Mouse (Mus musculus): ENCODE measurements around the gene Gm36210.
"Not testable (repeated sequence)": the region's sequence is repeated elsewhere in the genome, so short reads cannot be mapped to it uniquely, and the experiment has no call there.

Gene Gm36210

DNA sequence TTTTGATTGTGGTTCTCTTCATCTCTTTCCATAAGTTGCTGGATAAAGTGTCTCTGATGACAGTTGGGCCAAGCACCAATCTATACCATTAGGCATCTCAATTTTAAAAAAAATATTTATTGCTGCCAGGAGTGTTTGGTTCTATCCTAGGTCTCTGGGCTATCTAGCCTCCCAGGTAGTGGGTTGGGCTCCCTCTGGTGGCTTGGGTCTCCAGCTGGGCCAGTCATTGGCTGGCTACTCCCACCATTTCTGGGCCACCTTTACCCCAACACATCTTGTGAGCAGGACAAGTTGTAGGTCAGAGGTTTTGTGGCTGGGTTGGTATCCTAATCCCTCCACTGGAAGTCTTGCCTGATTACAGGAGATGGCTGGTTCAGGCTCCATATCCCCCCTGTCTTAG lies 28.1 kb downstream of the Gm36210 start:
- DNase-seq = no peak

GRCm38 (mm10) chr7:4877226-4877625 lies 29.1 kb downstream of the Gm36210 start:
- DNase-seq = no peak

DNA sequence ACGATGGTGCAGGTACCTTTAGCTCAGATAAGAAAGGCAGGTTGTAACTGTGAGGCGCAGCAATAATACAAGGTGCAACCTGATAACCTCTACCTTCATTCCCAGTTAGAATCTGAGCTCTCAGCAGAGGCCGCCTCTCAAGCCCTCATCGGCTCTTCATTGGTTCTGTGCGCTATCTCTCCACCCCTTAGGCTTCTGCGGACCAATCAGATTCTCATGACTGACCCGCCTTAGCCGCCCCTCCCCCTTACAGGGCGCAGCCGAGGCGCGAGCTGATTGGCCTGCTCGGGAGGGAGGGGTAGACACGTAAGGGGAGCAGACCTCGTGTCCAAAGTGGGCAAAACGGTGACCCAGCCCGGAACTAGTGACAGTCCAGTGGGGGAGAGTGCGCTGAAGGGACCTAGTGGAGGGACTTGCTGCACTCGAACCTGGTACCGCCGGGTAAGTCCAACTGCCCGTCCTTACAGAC lies 29.5 kb downstream of the Gm36210 start, which contains the start of gene Isoc2a:
Gene Isoc2a (plus strand): TSS at position 401 of the 469 bp plus-strand sequence.
- peak; percentile 93 for DNase-seq

DNA sequence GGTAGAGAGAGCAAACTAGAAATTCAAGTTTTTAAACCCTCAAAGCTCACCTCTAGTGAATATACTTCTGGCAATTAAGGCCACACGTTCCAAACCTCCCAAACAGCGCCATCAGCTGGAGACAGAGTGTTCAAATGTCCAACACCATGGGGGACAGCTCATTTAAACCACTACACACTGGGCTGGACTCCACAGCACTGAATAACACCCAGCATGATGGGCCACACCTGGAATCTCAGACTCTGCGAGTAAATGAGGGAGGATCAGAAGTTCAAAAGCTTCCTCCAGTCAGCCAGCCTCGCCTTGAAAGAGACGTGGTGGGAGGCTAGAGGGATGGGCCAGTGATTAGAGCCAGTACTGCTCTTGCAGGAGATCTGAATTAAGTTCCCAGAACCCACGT lies 36.2 kb downstream of the Gm36210 start, which contains the start of gene Isoc2b:
Gene Isoc2b (minus strand): TSS at position 126 of the 400 bp plus-strand sequence.
- DNase-seq = no peak

DNA sequence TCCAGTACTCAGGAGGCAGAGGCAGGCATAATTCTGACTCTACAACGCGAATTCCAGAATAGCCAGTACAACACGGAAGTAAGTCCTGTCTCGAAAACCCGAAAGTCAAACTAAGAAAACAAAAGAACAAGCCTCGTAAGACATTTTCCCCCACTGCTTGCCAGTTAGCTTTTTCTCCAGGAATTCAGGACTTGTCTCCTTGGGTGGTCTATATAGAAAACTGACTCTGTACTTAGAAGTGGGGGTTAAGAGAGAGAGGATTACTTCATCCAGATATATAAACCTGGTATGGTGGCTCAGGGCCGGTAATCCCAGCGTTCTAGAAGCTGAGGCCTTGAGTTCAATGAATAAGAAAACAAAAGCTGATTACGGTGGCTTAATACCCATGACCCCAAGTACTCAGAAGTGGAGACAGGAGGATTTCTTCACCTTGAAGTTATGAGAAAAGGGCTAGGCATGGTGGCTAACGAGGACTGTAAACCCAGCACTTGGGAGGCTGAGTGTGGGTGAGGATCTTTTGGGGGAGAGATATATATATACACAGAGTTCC lies 39.6 kb downstream of the Gm36210 start:
- no peak for DNase-seq

DNA sequence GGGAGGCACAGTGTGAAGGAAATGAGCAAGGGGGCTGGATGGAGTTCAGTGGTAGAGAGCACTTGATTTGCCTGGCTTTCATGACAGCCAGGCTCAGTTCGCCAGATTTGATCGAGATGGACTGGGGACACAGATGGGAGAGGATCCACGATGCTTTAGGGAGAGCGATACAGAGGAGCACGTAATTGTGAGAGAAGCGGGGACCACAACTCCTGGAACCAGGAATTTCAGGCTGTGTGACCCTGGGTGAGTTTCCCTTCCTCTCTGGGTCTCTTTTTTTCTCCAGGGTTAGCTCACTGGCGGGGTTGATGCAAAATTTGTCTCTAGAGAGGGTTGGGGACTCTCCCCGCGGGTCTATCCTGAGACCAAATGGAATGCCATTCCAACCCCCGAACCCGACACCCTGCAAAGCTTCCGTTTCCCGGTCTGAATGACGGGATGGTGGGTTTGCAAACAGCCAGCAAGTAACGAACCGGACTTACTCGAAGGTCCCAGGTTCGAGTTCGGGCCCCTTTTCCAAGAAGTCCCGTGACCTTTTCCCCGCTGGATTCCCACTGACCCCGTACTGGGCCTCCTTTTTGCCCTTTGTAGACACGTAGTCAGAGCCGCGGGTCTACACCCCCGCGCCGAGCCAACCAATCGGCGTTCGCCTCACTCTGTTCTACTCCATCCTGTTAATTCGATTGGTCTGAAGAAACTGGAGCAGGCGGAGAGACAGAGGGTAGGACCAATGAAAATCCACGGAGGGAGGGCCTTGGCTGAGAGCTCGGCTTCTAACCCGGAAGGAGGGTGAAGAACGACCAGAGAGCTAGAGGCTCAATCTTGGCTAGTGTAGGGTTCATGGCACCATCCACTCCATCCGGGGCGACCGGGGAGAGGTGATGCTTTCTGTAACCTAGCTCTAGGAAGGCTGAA lies 40.5 kb downstream of the Gm36210 start:
- DNase-seq = peak; percentile 97

DNA sequence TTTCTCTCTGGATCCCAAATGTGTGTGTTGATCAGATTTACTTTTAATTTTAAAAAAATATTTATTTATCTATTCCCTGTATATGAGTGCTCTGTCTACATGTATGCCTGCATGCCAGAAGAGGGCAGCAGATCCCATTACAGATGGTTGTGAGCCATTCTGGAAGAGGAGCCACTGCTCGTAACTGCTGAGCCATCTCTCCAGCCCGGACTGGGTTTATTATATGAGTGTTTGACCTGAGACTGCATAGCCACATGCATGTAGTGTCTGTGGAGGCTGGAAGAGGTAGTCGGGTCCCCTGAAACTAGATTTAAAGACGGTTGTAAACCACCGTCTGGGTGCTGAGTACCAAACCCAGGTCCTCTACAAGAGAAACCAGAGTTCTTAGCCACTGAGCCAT lies 41.2 kb downstream of the Gm36210 start:
- DNase-seq = no peak

DNA sequence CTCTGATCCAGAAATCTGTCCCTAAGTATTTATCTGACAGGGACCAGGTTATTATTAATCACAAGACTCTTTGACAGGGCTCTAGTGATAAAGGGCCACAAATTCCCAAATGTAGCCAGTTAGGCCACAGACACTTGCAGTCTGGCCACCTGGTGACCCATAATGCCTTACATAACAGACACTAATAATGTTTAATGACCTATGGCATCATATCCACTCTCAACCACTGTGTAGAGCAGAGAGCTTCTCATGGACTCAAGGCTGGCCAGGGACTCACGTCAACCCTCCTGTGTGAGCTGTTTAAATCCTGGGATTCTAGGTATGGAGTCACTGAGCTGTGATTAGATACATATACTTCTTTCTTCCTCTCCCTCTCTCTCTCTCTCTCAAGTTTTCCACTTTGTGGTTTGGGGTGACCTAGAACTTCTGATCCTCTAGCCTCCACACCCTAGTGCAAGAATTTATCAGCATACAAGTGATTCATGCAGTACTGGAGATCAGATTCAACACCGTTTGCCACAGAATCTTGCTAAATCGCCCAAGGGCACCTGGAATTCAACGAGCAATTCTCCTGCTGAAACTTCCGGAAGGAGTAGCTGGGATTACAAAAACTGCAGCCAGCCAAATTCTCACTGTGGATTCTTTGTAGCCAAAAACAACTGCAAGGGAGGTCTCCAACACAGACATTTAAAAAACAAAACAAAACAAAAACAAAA lies 42.0 kb downstream of the Gm36210 start:
- no peak for DNase-seq

DNA sequence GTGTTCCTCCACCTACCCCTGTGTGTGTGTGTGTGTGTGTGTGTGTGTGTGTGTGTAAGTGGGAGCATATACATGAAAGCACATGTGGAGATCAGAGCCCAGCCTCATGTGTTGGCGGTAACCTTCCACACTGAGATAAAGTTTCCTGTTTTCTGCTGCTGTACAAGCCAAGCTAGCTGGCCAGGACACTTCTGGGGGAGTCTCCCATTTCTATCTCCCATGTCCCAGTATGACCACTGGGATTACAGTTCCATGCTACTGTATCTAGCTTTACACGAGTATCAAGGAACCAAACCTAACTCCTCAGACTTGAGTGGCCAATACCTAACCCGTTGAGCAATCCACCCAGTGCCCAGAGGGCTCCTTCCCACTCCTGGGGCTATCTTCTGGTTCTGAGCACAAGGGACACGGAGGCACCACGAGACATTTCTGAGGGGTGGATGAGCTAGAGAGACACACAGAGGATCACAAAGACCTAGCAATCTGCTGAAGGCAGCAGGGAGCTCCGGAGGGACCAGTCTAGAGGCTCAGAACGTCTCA lies 42.7 kb downstream of the Gm36210 start:
- DNase-seq = no peak

GRCm38 (mm10) chr7:4863041-4863440 lies 43.3 kb downstream of the Gm36210 start:
- no peak for DNase-seq

DNA sequence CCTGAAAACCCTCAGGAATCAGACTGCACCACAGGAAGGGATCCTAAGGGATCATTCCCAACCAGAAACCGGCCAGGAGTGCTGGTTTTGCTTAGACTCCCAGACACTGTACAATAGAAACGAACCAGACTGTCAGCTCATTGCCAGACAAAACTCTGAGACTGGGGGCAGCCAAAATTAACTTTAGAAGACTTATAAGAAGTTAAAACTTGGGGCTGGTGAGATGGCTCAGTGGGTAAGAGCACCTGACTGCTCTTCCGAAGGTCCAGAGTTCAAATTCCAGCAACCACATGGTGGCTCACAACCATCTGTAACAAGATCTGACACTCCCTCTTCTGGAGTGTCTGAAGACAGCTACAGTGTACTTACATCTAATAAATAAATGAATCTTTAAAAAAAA lies 45.4 kb downstream of the Gm36210 start:
- DNase-seq = not testable (repeated sequence)

DNA sequence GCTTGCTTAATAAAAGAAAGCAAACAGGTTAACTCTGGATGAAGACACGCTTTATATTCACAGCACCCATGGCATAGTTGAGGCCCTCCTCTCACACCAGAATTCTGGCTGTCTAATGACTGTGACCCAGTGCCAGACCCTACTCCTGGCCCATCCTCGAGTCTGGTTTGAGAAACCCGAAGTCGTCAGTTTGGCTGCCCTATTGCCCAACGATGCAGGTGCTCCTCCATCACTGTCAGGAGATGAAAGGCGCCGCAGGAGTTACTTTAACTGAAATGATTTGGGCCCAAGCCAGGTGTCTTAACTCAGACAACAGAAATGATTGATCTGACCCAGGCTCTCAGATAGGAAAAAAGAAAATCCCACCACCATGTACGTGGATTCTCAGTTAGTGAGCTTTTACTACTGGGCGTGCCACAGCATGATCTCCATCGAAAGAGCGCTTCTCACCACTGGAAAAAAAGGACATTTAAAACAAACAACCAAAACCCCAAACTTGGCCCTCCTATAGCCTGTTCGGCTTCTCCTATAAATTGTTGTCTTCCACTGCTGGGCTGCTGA lies 46.8 kb downstream of the Gm36210 start:
- DNase-seq = no peak

GRCm38 (mm10) chr7:4857321-4857720 lies 49.0 kb downstream of the Gm36210 start:
- DNase-seq = no peak

DNA sequence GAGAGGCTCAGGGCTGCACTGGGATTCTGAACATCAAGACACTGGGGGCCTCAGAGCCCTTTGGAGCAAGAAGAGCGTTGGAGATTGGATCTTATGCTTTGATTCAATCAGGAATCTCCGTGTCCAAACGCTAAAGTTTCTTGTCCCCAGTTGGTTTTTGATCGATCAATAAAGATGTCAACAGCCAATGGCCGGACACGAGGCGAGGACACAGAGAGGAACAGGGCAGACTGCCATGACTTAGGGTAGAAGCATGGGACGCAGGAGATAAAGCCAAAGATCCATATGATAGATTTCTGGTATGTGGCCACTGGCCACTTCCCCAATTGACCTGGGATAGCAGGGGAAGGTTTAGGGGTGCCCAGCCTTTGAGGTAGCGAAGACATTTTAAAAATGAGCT lies 49.8 kb downstream of the Gm36210 start:
- DNase-seq = no peak

DNA sequence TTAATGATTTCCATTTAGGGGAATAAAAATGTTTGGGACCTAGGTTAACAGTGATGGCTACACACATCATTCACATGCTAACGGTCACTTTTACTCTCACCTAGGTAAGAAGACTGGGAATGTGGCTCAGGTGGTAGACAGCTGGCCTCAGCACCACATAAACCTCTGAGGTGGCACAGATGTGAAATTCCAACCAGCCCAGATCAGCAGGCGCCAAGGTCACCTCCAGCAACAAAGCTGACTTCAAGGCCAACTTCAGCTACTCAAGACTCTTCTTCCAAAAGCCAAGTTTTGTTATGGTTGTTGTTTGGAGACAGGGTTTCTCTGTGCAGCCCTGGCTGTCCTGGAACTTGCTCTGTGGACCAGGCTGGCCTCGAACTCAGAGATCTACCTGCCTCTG lies 52.7 kb downstream of the Gm36210 start:
- no peak for DNase-seq

- no peak for DNase-seq
Measured at GRCm38 (mm10) chr7:4851315-4851688, 55.0 kb downstream of the Gm36210 start.

DNA sequence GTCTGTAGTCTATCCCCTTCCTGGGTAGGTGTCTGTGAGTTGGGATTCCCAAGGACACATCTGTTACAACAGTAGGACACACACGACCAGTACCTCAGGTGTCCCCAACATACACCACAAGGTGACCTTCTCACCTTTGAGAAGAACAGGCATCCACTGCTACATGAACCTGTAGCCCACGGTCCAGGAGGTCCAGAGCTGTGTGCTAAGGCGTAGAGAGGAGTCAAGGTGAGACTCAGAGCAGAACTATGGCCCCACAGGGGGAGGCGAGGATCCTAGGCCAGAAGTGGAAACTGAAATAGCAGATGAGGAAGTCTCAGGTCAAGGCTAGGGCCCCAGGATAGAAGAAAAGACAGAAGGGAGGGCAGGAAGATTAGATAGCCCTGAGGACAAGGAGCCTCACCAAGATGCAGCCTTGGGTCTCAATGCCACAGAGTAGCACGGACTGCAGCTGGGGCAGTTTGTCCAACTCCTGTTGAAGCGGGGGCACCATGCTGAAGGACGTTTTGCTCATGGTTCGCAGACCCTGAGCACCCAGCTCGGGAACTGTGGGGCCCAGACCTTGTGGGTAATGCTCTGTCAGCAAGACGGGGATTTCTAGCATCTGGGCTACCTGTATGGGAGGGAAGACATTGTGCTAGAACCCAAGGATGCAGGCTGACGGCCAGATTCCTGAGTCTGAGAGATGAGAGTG lies 55.5 kb downstream of the Gm36210 start:
- no peak for DNase-seq

DNA sequence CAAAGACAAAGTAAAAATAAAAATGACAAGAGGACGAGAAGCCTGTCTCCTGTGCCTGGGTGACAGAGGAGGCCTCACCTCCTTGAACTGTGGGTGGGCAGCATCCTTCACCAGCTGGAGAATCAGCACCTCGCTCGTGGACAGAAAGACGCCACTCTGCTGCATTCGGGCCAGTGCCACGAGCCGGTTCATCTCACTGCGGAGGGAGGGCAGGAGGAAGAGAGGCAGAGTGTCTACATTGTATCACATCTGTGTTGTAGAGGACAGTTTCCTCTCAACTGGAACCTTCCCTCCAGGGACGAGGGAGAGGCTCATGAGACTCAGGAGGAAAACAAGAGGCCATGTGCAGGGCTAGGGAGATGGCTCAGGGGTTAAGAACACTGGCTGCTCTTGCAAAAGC lies 56.9 kb downstream of the Gm36210 start:
- no peak for DNase-seq

Data from right cerebral cortex, adult 18-20 months (tissue).